Mouse (Mus musculus) embryonic stem cell, embryonic (primary cell): ENCODE results near the gene Hdac11.

Experiments
- CTCF ChIA-PET, 4 experiments: fragments of 300-600 bp in 2 of 4; fragments of 350-600 bp in 2 of 4; sonication (Branson Sonifier 250); formaldehyde crosslinking; loops; one replicate each; lab custom pipeline; 2022; ENCODE audit warnings: inconsistent platforms in 2 of 4; lab: Charles Lee
- POLR2A ChIA-PET, 4 experiments: fragments of 300-600 bp in 2 of 4; fragments of 350-600 bp in 2 of 4; sonication (Branson Sonifier 250); formaldehyde crosslinking; loops; one replicate each; lab custom pipeline; 2022; ENCODE audit warnings: antibody characterized with exemption in 4 of 4, inconsistent platforms in 1 of 4; lab: Charles Lee

Hdac11 gene

GRCm38 (mm10) chr6:91180767-91181171 is 24.3 kb downstream of the Hdac11 start:
- POLR2A ChIA-PET: interaction anchor here in 2 of 4 experiments (0.5 to 2.6 kb wide), 5 partner anchors 12 to 1056 kb away, joined by 3 to 6 read pairs (median 4); partner anchors contain the start of gene Hdac11 (in 1 of the 2)

GRCm38 (mm10) chr6:91181320-91181719 is 24.9 kb downstream of the Hdac11 start:
- CTCF ChIA-PET: interaction anchor here in 3 of 4 experiments (1.0 to 3.4 kb wide), 10 partner anchors 8 to 444 kb away, joined by 3 to 19 read pairs (median 4); partner anchors contain the start of gene Hdac11 (in 1 of the 3)

More at GRCm38 (mm10) chr6:91180767-91181171, 24.3 kb downstream of the Hdac11 start:
- CTCF ChIA-PET: interaction anchor here in 3 of 4 experiments (1.0 to 3.4 kb wide), 10 partner anchors 15 to 443 kb away, joined by 3 to 19 read pairs (median 4); partner anchors contain the start of gene Hdac11 (in 1 of the 3)

DNA sequence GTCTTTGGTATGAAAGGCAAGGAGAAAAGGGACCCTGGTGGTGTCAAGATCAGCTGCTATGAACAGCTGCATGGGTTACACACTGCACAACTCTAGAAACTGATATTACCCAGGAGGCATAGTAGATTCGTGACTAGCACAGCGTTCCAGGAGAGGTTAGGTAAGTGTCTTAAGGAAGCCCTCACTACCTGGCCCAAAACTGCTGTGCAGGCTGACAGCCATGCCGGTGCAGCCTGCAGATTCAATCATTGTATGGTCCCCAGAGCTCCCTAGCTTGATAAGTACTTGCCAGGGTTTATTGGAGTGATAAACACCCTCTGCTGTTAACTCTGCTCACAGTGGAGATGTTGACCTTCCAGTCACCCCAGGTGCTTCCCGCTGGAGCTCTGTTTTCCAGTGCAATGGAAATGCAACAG is 25.6 kb downstream of the Hdac11 start:
- ChIA-PET CTCF (interaction anchor here (0.6 to 3.4 kb wide), 8 partner anchors 9 to 138 kb away, joined by 3 to 19 read pairs (median 6); no protein-coding TSS in a partner anchor), POLR2A (interaction anchor here in 2 of 4 experiments (0.6 to 1.1 kb wide), 5 partner anchors 12 to 299 kb away, joined by 3 read pairs; no protein-coding TSS in a partner anchor)

More at GRCm38 (mm10) chr6:91181320-91181719, 24.9 kb downstream of the Hdac11 start:
- POLR2A ChIA-PET: interaction anchor here in 2 of 4 experiments (0.5 to 2.6 kb wide), 5 partner anchors 12 to 1055 kb away, joined by 3 to 6 read pairs (median 3); no protein-coding TSS in a partner anchor

DNA sequence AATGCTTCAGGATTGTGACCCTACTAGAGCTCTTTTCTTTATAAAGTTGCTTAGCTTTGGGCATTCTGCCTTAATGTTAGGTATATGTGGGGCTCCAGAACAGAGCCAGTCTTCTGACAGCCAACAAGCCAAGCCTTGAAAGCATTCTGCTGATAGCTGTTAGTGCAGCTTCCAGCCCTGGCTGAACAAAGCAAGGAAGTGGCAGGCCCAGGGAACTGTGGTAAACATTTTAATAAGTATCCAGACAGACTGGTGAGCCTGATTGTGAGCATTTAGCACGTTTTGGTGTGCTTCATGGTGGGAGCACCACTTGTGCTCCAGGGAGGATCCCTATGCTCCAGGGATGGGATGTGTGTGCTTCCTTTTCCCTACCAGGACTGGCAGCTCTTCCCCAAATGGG is 26.6 kb downstream of the Hdac11 start:
- POLR2A ChIA-PET: interaction anchor here in 1 of 4 experiments (1.0 to 1.3 kb wide), 2 partner anchors 28 to 260 kb away, joined by 3 read pairs; no protein-coding TSS in a partner anchor
- CTCF ChIA-PET: interaction anchor here (0.6 to 2.2 kb wide), 9 partner anchors 10 to 98 kb away, joined by 3 to 6 read pairs (median 3); partner anchors contain the start of gene Hdac11 (in 1 of the 4)

DNA sequence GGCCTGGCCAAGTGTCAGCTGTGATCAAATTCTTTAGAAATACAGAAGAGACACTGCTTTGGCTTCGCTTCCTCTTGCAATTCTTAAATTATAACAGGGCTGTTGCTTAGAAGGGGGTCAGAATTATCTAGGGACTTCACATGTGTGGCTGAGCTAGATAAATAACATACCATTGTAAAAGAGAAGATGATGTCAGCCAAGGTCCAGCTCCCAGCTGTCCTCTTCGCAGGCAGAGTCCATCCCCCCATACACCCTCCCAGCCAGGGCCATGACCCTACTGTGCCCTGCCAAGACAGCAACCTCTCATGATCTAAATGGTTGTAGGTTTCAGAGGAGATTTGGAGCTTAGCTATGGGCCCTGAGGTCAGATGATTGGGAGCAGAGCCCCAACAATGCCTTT is 27.5 kb downstream of the Hdac11 start:
- POLR2A ChIA-PET: interaction anchor here in 1 of 4 experiments (1.1 kb wide), 1 partner anchor 10 kb away, joined by 4 read pairs; no protein-coding TSS in a partner anchor
- CTCF ChIA-PET: interaction anchor here in 3 of 4 experiments (0.6 to 1.7 kb wide), 5 partner anchors 10 to 276 kb away, joined by 3 to 4 read pairs (median 3); no protein-coding TSS in a partner anchor

DNA sequence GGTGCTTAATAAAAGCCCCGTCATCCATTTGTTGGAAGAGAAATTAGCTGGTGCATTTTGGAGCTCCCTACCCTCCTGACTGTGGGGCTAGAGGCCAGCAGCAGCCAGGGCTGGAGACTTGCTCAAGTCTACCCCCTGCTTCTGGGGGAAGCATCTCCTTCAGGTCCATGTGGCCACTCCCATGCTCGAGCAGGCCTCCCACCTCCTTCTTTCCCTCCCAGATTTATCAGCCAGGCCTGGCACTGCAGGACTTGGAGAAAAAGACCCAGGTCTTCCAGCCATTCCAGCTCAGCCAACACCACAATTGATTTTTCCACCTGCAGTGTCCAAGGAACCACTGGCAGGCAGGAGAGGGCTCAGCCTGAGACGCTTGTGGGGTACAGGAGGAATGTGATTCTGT is 28.3 kb downstream of the Hdac11 start:
- ChIA-PET POLR2A (no interaction called here), CTCF (interaction anchor here in 2 of 4 experiments (0.6 to 2.3 kb wide), 6 partner anchors 11 to 276 kb away, joined by 3 to 12 read pairs (median 4); no protein-coding TSS in a partner anchor)

DNA sequence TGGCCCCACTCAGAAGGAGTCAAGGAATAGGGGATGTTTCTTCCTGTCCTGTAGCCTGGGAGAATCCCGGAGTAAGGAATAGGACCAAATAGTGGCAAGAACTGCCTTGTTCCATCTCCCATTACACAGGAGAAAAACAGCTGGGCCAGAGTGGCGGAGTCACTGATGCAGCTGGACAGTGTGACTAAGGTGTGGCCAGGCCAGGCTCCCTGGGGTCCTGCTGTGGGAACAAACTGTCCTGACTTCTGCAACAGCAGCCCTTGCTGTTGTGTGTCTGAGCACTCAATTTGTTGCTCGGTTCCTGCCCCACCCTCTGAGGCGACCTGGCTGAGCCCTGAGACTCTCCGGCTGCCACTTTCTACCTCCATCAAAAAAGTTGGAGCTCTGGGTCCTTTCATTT is 29.0 kb downstream of the Hdac11 start:
- CTCF ChIA-PET: interaction anchor here (0.6 to 2.3 kb wide), 11 partner anchors 9 to 1541 kb away, joined by 3 to 12 read pairs (median 4); partner anchors contain the start of gene Txnrd3 (in 1 of the 4)

GRCm38 (mm10) chr6:91186161-91186931 is 29.9 kb downstream of the Hdac11 start:
- ChIA-PET POLR2A (no interaction called here), CTCF (interaction anchor here (0.5 to 2.3 kb wide), 29 partner anchors 10 to 1542 kb away, joined by 3 to 12 read pairs (median 4); partner anchors contain the start of genes Hdac11 (in 1 of the 4) and Txnrd3 (in 1 of the 4))

More for the DNA sequence above, 29.0 kb downstream of the Hdac11 start:
- POLR2A ChIA-PET: no interaction called here

DNA sequence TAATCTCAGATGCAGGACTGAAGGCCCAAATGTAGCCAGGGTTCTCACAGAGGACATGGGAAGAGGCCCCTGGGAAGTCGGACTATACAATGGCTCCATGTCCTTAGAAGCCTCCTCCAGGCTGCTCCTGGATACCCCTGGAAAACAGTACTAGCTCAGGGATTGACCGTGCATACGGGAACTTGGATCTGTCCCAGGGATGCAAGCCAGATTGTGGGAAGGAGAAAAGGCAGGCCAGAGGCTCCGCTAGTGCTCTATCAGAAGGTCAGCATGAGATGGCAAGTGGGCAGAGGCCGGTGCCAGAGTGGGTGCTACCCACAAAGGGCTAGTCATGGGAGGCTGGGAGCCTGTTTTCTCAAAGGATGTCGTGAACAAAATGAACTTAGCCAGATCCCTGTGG is 30.5 kb downstream of the Hdac11 start:
- ChIA-PET CTCF (interaction anchor here (0.5 to 2.3 kb wide), 28 partner anchors 9 to 733 kb away, joined by 3 to 17 read pairs (median 4); partner anchors contain the start of gene Hdac11 (in 1 of the 4)), POLR2A (no interaction called here)

- POLR2A ChIA-PET: interaction anchor here in 1 of 4 experiments (0.5 kb wide), 1 partner anchor 501 kb away, joined by 10 read pairs; no protein-coding TSS in a partner anchor
- CTCF ChIA-PET: interaction anchor here (0.6 to 1.8 kb wide), 7 partner anchors 14 to 98 kb away, joined by 3 to 6 read pairs (median 3); no protein-coding TSS in a partner anchor
These were observed 31.4 kb downstream of the Hdac11 start for GRCm38 (mm10) chr6:91187871-91188270.

DNA sequence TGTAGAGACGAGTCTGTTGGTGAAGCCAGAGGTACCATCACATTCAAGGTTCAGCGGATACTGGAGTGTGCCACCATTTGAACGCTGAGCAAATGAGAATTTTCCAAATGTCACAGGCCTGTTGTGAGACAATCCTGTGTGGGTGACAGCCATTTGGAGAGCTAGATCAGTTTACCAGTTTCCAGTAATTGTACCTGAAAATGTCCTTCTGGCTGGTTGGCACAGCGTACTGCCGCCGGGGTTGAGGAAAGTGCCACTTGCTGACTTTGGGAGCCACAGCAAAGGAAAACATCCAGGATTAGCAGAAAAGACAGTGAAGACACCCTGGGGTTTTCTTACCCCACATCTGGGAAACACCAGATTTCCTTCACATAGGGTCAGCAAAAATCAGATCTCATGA is 33.5 kb downstream of the Hdac11 start:
- ChIA-PET CTCF (no interaction called here), POLR2A (interaction anchor here in 1 of 4 experiments (0.6 kb wide), 1 partner anchor 781 kb away, joined by 3 read pairs; no protein-coding TSS in a partner anchor)

DNA sequence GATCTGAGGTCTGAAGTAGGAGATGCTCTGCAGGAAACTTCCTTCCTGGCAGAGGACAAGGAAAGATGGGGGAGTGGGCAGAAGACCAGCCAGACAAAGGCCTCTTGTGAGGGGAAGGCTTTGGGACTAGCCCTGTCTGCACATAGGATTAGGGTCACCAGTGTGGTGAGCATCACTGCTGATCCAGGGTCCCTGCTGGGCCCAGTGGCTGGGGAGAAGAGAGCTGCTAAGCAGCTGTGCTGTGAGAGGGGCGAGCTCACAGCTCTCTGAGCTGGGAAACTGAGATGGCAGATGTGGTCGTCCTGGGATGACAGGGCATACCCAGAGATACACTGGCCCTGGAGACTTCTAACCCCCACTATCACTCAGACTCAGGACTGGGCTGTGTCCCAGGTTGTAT is 35.0 kb downstream of the Hdac11 start:
- ChIA-PET POLR2A (no interaction called here), CTCF (interaction anchor here in 1 of 4 experiments (0.5 kb wide), 1 partner anchor 309 kb away, joined by 3 read pairs; no protein-coding TSS in a partner anchor)

- CTCF ChIA-PET: no interaction called here
These were observed 36.0 kb downstream of the Hdac11 start for GRCm38 (mm10) chr6:91192421-91192820.

DNA sequence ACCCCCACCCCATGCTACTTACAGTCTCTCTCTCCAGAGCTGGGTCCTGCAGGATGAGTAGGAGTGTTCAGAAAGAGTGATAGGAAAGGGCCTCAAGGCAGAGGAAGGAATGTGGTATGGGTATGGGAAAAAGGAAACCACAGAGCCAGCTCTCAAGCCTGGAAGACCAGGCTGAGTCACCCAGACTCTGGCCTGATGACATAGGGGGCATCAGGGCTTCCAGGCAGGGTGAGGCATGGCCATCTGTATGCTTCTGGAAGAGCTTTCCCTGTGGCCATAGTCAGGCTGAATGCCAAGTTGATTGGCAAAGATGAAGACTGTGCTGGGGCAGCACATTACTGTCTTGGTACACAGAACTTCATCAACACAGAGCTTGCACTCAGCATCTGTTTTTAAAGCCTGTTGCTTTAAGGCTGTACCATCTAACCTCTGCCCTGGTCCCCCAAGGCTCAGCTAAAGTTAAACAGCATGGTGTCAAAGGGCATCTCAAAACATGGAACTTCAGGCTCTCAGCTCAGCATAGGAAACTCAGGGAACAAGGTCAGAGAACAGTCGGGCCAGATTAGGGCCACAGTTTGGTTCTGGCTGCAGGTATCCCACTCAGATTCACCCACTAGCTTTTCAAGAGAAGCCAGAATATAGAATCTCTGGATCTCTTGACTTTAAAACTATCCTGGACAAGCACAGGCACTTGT is 36.5 kb downstream of the Hdac11 start:
- ChIA-PET POLR2A (interaction anchor here in 2 of 4 experiments (0.6 to 2.0 kb wide), 5 partner anchors 9 to 533 kb away, joined by 4 to 7 read pairs (median 4); no protein-coding TSS in a partner anchor), CTCF (interaction anchor here in 1 of 4 experiments (1.0 to 2.0 kb wide), 2 partner anchors 20 to 28 kb away, joined by 4 read pairs; no protein-coding TSS in a partner anchor)

More at GRCm38 (mm10) chr6:91192421-91192820, 36.0 kb downstream of the Hdac11 start:
- POLR2A ChIA-PET: interaction anchor here in 1 of 4 experiments (1.5 to 2.0 kb wide), 2 partner anchors 11 to 12 kb away, joined by 4 to 6 read pairs; no protein-coding TSS in a partner anchor

DNA sequence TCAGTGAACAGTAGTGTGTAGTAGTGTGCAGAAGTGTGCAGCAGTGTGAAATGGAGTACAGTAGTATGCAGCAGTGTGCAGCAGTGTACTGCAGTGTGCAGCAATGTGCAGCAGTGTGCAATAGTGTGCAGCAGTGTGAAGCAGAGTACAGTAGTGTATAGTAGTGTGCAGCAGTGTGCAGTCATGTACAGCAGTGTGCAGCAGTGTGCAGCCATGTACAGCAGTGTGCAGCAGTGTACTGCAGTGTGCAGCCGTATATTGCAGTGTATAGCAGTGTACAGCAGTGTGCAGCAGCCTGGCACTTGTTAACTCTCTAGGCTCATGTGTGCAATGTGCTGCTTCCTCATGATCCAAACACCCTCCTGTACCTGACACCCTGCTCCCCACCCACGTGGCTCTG is 42.0 kb downstream of the Hdac11 start:
- ChIA-PET POLR2A (no interaction called here), CTCF (interaction anchor here in 1 of 4 experiments (0.9 kb wide), 2 partner anchors 12 to 79 kb away, joined by 3 read pairs; no protein-coding TSS in a partner anchor)

- POLR2A ChIA-PET: no interaction called here
- CTCF ChIA-PET: interaction anchor here in 3 of 4 experiments (0.6 to 1.0 kb wide), 3 partner anchors 35 to 382 kb away, joined by 3 to 6 read pairs (median 4); no protein-coding TSS in a partner anchor
These were observed 44.1 kb downstream of the Hdac11 start for GRCm38 (mm10) chr6:91200429-91201188.

DNA sequence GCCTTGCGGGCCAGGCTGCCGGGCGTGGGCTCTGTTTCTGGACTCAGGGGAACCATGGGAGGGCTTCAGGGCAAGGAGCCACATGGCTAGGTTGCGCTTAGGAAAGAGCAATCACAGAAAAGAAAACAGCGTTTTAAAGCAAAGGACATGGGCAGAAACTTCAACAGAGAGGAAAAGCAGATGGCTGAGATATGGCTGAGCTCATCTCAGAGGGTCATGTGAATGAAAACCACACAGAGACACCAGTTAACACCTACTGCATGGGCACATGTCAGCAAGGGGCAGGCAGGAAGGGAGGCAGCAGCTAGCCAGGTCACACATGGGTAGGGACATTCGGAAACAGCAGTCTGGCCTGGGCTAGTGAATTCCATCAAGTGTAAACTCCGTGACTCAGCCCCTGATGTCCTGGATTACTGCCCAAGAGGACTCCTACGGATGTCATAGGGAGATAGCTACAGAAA is 45.4 kb downstream of the Hdac11 start:
- ChIA-PET CTCF (no interaction called here), POLR2A (no interaction called here)
